Mouse (Mus musculus): ENCODE measurements at regions not wholly inside any gene's neighbourhood (a gene's known extent, or its start where the extent isn't known, plus 50 kb on each side); places are given as distances from the start of the nearest gene placed in this dataset.

DNA sequence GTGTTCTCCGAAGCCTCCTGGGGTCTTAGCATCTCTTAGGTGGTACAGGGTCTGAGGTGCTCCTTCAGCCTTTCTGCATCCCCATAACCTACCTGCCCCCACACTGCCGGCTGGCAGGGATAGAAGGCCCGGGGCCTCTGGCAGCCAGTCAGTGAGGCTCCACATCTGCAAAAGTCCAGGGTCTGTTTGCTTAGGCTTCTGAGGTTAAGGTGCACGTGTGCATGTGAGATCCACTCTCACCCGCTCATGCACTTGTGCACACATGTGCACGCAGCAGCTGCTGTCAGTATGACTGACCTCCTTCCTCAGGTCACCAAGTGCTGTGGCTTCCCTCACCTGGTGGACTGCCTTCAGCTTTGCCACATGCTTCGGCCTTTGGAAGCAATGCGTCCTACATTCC lies 75.3 kb upstream of the Bod1 start:
- intact Hi-C loops (cut with DNase I) = no loop called here

DNA sequence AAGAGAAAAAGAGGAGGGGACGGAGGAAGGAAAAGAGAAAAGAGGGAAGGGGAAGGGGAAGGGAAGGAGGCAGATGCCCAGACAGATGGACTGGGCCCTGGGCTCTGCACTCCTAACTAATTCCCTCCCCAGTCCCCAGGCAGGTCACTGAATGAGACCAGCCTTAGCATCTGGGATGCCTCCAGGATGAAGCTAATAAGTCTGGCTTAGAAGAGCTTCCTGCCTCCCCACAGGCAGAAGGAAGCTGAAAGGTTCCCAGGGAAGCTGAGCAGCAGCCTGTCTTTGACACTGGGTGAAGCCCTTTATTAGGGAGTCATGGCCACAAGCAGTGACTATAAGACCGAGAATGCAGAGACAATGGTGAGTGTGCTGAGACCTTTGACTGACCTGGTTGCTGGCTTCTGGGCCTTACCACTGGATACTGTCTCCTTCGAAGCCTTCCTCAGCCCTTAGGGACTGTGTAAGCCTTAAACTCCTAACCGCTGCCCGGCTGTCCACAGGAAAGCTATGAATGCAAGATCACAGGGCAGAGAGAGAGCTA lies 76.7 kb upstream of the Bod1 start:
- intact Hi-C loops (cut with DNase I) = no loop called here

DNA sequence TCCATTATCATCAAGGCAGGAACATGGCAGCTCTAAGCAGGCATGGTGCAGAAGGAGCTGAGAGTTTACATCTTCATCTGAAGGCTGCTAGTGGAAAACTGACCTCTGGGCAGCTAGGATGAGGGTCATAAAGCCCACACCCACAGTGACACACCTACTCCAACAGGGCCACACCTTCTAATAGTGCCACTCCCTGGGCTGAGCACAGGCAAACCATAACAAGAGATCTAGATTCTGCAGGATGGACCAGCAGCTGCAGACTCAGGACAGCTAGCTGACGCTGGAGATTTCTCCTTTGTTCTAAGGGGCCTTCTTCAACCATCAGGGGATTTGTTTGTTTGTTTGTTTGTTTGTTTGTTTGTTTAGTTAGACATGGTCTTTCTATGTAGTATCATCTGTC lies 79.6 kb upstream of the Bod1 start:
- intact Hi-C loops (cut with DNase I) = no loop called here

DNA sequence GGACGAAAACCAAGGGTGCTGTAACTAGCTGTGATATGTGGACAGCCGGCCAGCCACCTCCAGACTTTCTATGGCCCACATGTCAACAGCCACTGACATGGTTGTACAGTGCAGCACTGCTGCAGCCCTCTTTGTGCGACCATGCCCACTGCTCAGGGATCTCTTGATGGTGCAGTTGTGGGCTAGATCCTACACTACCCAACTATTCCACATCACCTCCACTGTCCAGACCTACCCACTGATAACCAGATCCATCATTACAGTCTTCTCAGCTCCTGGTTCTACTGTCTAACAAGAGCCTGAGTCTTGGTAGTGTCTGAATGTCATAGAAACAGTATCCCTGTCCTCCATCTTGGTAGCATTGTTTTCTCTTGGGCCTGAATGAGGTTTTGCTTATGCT lies 81.5 kb upstream of the Bod1 start:
- intact Hi-C loops (cut with DNase I) = no loop called here

DNA sequence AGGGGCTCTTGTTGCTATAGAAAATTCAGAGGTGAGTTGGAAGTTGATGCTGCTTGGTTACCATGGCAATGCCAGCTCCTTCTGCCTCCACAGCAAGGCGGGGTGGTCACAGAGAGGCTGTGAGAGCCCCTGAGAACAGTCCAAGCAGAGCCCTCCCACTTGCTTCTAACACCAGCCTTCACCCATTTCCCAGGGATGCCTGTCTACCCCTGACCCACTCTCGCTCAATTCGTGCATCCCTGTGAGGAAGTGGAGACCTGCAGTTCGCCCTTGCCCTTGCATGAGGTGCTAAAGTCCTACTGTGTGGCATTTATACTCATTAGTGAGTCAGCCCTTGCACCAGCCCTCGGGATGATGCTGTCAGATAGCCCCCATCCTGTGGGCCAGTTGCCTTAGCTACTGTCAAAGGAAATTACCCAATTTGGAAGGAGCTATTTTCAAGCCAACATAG lies 82.1 kb upstream of the Bod1 start:
- intact Hi-C loops (cut with DNase I) = no loop called here

DNA sequence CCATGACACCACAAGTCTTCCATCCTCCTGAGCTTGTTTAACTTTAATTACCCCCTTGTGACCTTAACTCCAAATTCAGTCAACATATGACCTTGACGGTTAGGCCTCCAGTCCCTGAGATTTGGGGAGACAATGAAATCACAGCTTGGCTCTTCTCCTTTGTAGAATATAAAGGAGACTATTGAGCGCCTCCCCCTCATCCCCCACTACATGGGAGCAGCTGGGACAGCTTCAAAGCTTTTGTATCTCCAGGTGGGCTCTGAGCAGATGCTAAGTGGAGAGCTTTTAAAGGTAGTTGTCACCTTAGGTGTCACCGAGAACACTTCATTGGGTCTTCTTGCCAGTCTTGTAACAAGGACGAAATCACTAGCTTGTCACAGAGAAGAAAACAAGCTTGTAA lies 82.7 kb upstream of the Bod1 start:
- intact Hi-C loops (cut with DNase I) = no loop called here

DNA sequence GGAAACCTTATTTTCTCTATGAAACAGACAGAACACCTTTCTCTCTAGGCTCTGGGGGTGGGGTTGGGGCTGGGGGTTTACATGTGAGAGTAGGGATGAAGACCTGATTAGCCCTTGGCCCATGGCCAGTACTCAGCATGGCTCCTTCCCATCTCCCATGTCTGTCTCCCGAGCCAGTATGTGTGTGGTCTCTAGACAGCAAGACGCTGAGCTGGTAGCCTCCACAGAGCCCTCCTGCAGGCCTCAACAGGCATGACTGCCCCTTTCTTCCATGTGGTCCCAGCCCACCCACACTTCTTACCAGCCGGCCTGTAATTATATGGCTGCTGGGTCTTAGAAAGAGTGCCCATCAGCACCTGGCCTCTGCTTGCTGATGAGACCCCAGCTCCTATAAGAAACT lies 84.2 kb upstream of the Bod1 start:
- intact Hi-C loops (cut with DNase I) = no loop called here

DNA sequence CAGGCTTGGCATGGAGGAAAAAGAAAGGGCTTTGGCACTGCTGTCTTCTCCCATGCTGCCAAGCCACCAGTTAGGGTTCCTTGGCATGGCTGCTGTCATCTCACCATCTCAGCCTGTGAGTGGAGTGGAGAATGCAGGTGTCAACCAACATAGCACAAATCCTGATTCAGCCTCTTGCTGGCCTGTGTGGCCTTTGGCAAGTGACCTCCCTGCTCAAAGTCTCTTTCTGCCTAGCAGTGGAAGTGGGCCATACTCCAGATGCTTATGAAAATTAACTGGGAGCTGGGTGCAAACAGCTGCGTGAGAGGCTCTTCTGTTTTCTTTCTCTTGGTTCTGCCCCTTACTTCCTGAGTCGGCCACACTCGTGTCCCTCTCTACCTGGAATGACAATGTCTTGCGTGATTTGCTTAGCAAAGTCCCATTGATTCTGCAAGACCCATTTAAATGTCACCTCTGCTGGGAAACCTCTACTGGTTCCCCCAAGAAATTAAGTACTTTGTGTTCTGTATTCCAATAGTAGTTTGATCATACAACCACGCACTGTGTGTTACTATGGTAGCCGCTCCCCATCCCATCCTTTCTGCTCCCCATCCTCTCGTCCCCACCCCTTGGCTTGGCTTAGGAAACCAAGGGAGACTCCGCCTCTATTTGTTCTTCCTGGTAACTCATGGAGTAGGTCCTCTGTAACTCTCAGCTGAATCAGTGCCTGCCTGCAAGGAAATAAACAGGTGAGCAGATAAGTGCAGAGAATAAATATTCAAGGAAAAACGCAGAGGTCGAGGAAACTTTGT lies 84.9 kb upstream of the Bod1 start:
- intact Hi-C loops (cut with DNase I) = no loop called here

DNA sequence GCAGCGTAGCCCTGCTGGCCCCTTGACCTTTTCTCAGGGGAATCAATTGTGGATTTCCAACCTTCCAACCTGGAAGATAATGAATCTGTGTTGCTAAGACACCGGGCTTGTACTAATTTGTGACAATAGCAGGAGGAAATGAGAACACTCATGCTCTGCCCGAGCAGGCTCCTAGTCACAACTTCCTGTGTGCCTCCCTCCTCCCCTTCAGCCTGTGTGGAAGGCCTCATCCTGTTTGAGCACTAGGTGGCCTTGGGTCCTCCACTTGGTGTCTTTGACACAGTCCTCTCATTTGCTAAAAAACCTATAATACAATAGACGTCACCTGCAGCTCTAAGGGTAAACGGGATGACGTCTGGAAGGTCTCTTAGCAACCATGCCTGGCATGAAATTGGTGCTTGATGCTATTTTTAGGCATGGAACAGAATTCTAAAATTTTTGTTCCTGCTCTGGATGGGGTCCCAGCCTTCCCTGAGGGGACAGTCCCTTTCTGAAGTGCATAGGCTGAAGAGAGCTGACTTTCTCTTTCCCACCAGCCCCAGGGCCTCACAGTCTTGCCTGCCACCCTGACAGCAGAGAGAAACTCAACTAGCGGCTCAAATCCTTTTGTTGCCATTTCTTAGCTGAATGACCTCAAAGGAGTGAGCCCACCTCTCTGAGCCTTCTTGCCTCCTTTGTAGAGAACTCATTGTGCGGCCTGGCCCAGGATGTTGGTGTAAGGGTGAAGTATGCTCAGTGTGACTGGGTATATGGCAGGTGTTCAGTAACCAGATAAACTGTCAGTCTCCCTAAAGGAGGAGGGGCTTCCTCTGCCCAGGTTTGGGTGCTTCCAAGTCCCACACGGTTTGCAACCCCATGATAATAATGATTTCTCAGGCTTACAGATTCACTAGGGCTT lies 88.4 kb upstream of the Bod1 start:
- intact Hi-C loops (cut with DNase I) = no loop called here

DNA sequence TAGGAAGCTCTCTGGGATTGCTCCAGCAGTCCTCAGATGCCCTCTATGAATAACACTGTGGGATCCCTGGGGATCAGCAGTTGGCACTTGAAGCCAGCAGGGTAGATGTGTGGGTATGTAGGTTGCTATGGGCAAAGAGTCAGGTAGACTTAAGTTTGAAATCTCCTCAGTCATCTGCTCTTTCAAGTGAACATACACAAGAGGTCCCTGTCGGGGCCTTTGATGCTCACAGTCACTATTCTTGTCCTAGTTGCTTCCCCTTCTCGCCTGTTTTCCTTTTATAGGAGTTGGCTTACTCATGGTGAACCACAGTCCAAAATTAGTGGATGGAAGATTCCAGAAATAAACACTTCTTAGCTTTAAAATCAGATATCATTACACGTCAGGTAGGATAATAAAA lies 92.2 kb upstream of the Bod1 start:
- intact Hi-C loops (cut with DNase I) = no loop called here

DNA sequence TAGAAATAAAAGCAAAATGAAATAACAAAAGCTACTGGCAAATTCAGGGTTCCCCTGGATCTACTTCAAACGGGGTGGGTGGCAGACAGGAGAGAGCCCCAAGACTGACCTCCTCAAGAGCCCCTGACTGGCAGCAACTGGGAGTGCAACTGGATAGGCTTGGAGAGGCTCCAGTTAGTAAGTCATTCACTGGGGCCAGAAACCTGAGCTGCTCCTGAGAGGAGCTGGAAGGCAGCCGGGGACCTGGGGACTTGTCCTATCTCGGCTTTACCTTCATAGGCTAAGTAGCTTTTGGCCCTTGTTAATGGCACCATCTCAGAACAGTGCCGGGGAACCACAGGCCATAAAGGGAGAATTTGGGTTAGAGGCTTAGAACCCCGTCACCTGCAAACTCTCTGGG lies 94.6 kb upstream of the Bod1 start:
- intact Hi-C loops (cut with DNase I) = no loop called here

DNA sequence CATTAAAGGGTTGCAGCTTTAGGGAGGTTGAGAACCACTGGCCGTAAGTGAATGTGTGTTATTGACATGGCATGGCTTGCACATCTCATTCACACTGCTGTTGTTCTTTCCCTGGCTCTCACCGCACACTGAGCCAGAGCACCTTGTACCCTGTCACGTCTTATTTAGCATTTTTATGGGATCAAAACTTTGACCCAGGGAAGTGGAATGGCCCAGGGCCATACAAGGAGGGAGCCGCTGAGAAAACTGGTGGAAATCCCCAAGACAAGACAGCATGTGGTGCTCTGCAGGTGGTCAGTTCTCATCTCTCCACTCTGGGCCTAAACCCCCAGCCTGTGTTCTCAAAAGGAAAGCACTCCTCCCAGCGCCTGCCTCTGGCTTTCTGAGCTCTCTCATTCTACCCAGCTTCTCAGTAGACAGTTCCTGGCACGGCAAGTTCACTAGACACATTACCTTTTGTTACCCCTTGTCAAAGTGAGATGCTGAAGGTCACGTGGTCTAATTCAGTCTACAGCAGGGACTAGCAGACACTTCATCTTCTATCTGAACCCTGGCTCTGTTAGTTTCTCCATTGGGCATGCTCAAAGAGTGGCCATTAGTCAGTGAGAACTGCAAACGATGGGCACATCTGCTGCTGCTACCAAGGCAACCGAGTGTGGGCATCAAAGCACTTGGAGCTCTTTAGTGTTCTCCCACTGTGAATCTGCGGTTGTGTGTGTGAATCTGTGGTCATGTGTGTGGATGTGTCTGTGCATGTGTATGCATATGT lies 96.2 kb upstream of the Bod1 start:
- intact Hi-C loops (cut with DNase I) = no loop called here

DNA sequence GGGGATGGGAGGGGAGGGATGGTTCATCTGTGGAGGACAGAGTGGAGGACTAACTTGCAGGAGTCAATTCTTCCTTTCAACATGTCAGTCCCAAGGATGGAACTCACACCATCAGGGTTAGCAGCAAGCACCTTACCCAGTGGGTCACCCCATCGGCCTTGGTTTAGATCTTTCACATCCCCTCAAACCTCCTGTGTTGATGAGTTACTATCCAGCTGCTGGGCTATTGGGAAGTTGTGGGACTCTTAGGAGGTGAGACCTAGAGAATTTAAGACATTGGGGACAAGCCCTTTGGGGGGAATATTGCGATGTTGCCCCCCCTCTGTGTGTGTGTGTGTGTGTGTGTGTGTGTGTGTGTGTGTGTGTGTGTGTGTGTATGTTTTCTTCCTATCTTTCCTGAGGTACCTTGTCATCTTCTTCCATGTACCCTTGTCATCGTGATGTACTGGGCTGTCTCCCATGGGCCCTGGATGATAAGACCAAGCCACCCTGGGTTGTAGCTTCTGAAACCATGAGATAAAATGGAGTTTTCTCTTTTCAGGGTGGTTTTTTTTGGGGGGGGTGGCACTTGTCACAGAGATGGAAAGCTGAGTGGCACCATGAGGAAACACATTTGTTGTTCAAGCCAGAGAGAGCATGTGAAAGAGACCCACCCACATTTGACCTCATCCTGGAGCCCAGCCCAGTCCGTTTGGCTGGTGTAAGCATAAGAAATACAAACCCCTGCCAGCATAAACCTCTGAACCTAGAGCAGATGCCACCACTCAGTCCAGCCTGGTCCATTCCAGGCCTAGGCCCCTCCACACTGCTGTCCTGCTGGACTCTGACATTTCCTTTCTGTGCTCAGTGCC lies 98.3 kb upstream of the Bod1 start:
- intact Hi-C loops (cut with DNase I) = no loop called here

DNA sequence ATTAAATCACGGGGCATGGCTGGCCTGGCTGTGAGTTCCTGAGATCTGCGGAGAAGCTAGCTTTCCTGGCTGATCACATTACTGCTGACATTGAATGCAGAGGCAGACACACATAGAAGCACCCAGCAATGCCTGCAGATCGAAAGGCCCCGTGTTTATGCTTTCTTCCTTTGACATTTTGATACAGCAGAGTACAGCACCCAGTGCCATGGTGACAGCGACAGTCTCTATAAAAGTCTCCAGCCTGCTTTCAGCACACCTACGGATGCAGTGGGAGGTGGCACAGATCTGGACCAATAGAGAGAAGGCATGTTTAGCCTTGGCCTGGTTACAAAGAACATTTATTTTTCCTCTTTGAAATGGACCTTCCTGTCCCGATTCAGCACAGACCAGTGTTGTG lies 99.2 kb upstream of the Bod1 start:
- intact Hi-C loops (cut with DNase I) = no loop called here

DNA sequence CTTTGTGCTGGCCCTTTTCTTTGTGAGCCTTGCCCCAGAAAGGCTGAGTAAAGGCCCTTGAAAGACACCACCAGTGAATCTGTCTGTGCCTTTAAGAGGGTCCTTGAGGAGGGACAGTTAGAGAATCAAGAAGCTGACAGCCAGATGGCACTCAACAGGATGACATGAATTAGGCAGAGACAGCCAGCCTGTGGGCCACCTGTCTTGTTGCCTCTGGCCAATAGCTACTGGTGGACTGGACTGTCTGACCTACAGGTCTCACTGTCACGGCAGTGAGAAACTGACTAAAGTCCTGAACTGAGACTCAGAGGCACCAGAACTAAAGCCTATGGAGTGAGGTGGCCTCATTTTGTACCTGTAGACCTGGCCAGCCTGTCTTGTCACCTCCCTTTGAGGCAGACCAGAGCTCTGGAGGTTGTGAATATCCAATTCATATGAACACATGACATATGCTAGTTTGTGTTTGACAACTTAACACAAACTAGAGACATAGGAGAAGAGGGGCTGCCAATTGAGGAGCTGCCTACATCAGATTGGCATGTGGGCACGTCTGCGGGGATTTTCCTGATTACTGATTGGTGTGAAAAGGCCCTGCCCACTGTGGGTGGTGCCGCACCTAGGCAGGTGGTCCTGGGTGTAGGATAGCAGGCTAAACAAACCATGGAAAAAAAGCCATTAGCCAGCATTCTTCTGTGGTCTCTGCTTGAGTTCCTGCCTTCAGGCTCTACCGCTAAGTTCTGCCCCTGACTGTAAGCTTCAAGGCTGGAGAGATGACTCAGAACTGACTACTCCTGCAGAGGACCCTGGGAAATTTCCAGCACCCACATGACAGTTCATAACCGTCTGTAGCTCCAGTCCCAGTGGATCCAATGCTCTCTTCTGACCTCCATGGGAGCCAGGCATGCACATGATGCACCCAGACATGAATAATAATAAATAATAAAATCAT lies 100.1 kb upstream of the Bod1 start:
- intact Hi-C loops (cut with DNase I) = no loop called here

DNA sequence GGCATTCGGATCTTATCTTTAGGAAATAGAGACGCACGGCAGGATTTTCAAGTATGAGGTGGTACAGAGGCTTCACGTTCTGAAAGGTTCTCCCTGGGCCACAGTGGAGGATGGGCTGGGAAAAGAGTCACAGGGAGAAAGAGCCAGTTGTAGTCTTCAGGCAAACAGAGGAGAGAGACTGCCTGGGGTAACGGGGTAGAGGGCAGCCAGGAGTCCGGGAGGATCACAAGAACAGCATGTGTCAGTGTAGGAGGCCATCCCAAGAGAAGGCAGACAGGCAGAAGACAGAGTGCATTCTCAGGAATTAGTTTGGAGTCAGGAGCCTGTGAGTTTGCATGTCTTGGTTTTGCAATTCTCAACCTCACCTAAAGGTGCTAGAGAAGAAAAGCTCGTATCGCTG lies 94.5 kb upstream of the Cpeb4 start:
- intact Hi-C loops (cut with DNase I) = no loop called here

DNA sequence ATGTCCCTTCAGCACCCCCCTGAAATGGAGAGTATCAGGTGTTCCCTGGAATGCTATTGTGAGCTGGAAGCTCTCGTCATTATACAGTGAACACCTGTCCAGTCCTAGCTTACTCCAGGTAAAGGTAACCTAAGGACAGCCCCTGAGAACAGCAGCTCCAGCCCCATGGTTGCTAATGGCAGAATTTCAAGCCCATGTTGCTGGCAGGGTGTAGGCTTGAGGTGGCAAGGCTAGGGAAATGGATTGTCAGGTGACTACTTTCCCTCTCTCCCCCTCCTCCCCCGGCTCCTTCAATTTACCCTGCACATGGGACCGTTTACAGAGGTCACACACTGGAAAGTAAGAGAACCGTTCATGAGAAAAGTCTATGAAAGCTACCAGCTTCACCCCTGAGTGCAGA lies 93.2 kb upstream of the Cpeb4 start:
- intact Hi-C loops (cut with DNase I) = no loop called here

DNA sequence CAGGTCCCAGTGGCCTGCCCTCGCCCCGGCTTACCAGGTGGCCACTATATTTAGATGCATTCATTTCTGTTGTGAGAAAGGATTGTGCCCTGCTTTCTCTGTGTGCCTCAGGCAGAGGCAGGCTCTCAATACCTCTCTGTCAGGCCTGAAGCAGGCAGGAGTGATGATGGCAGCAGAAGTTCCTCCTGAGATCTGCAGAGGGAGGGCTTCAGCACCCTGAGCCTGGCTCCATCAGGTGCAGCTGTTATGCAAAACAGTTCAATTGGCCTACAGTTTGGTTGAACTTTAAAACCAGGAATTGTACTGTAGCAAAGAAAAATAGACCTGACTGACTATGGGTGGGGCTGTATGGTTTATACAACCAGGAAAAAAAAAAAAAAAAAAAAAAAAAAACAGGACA lies 92.7 kb upstream of the Cpeb4 start:
- intact Hi-C loops (cut with DNase I) = no loop called here

DNA sequence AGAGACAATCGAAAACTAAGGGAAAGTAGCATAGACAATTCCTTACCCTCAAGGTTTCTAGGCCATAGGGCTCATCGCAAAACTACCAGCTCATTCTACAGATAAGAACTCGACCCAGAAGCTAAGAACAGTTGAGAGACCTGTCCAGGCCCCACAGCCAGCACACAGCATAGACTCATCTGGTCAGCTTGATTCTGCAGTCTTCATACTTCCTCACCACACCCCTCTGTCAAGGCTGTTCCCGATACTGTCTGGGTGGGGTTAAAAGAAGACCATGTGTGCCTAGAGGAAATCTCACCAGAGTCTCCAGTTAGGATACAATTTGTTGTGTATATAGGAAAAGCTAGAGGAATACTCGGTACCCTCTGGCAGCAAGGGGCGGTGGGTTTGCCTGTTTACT lies 91.0 kb upstream of the Cpeb4 start:
- intact Hi-C loops (cut with DNase I) = no loop called here

DNA sequence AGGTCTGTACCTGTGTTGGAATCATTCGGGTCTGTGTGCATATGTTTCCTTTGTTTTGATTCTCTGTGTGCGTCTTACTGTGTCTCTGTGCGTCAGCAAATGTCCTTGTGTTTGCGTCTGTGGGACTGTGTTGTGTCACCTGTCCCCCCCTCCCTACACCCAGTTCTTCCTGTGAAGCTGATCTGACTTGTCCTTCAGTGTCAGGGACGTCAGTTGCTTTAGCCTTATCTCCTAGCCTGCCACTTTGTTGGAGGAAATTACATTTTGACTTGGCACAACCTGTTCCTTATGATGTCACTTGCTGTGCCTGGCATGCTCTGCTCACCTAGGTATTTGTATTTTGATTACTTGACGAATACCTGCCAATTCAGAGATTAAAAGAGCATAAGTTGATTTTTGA lies 90.4 kb upstream of the Cpeb4 start:
- intact Hi-C loops (cut with DNase I) = no loop called here
